12 mouse cellular contexts compared by ENCODE assay signal in the genomic region with DNA sequence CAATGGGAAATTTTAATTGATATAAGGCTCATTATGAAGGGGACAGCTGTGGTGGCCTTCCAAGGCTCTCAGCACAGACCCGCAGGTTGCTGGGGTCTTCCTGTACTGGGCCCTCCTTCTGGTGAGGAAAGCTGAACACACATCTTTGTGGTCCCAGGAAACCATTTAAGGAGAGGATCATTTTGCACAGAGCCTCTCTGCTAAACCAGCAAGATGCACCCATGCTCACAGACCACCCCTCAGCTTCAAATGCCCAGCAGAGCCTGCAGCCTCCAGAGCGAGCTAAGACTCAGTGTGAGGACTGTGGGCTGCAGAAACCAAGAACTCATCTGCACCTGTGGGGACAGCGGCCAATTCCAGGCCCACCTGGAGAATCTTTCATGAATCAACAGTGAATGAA. TPM values are rescaled to one million over a fixed set of nuclear protein-coding genes. Genes with fewer than 3 reads are reported as not detected.
DNase-seq lines count a peak whose midpoint lies in the region; ATAC-seq and TF ChIP-seq lines count a peak whose summit lies in the region.
"Had no signal": no experiment of that assay in that cellular context is flagged by ENCODE, and none has a peak within 500 bp of the region (broad histone marks: within the 10 kb centered on the region; RNA-seq: fewer than 3 reads in every experiment).

No protein-coding gene starts in this region.

- H3K4me2 ChIP-seq in kidney, embryonic 14.5 days (replicated peaks; ENCODE audit: low read depth, low read length): no peak overlapping the region
- H3K4me2 ChIP-seq in hindbrain, postnatal 0 days (ENCODE audit: low read depth, low read length): no peak overlapping the region
- H3K4me2 ChIP-seq in midbrain, embryonic 16.5 days (ENCODE audit: low read length): no peak overlapping the region

- WGBS in kidney, embryonic 14.5 days: 62% methylated on average over 3 of the region's 3 CpGs
- 65% methylated on average over 3 of the region's 3 CpGs for WGBS in forebrain, embryonic 10.5 days
- 66% methylated on average over 3 of the region's 3 CpGs for WGBS in hindbrain, postnatal 0 days
- WGBS in midbrain, embryonic 16.5 days: 57% methylated on average over 3 of the region's 3 CpGs

- H3K27ac ChIP-seq in kidney, embryonic 14.5 days (ENCODE audit: low read depth, low read length): peak overlapping the region; percentile 88
- peak overlapping the region; percentile 78 for H3K27ac ChIP-seq in forebrain, embryonic 10.5 days
- H3K27ac ChIP-seq in hindbrain, postnatal 0 days: peak overlapping the region; percentile 67; the same call in 1 of the 2 replicates
- H3K27ac ChIP-seq in midbrain, embryonic 16.5 days (ENCODE audit: low read length): peak overlapping the region; percentile 87
- H3K27ac ChIP-seq: heart, adult 2 months had no signal

- H3K4me1 ChIP-seq in kidney, embryonic 14.5 days (ENCODE audit: control insufficient read depth, insufficient read depth, low read length): peaks cover 40% of the 10 kb centered on the region
- H3K4me1 ChIP-seq in forebrain, embryonic 10.5 days: peaks cover 68% of the 10 kb centered on the region
- H3K4me1 ChIP-seq in hindbrain, postnatal 0 days (ENCODE audit: insufficient read depth, low read length): peaks cover 5% of the 10 kb centered on the region; the same call in 1 of the 2 replicates
- H3K4me1 ChIP-seq in midbrain, embryonic 16.5 days (ENCODE audit: control insufficient read depth, insufficient read depth, low read length): peaks cover 41% of the 10 kb centered on the region

- 0 out of 2 replicates have a peak, but pooled peaks cover 3% of the 10 kb centered on the region for H3K36me3 ChIP-seq in kidney, embryonic 14.5 days (ENCODE audit: control insufficient read depth, insufficient read depth, low read length)
- peaks cover 23% of the 10 kb centered on the region for H3K36me3 ChIP-seq in forebrain, embryonic 10.5 days (replicated peaks)
- H3K36me3 ChIP-seq in hindbrain, postnatal 0 days (ENCODE audit: insufficient read depth, low read length): no peaks in the 10 kb centered on the region
- no peaks in the 10 kb centered on the region for H3K36me3 ChIP-seq in midbrain, embryonic 16.5 days (ENCODE audit: control insufficient read depth, insufficient read depth, low read length)

- H3K27me3 ChIP-seq in kidney, embryonic 14.5 days (ENCODE audit: control insufficient read depth, insufficient read depth, low read length): no peaks in the 10 kb centered on the region
- peaks cover 4% of the 10 kb centered on the region for H3K27me3 ChIP-seq in forebrain, embryonic 10.5 days (ENCODE audit: poor library complexity, severe bottlenecking)
- H3K27me3 ChIP-seq in hindbrain, postnatal 0 days (ENCODE audit: insufficient read depth, low read length): no peaks in the 10 kb centered on the region
- no peaks in the 10 kb centered on the region for H3K27me3 ChIP-seq in midbrain, embryonic 16.5 days (ENCODE audit: control insufficient read depth, insufficient read depth, low read depth, low read length)

- H3K4me3 ChIP-seq in kidney, embryonic 14.5 days (ENCODE audit: low read length): no peak overlapping the region
- no peak overlapping the region for H3K4me3 ChIP-seq in forebrain, embryonic 10.5 days
- H3K4me3 ChIP-seq in hindbrain, postnatal 0 days (ENCODE audit: low read length): no peak overlapping the region
- no peak overlapping the region for H3K4me3 ChIP-seq in midbrain, embryonic 16.5 days (ENCODE audit: low read depth, low read length)
- H3K4me3 ChIP-seq: heart, adult 2 months had no signal

- H3K9me3 ChIP-seq in kidney, embryonic 14.5 days (ENCODE audit: control insufficient read depth, low read length): no peaks in the 10 kb centered on the region
- H3K9me3 ChIP-seq in forebrain, embryonic 10.5 days: no peaks in the 10 kb centered on the region
- no peaks in the 10 kb centered on the region for H3K9me3 ChIP-seq in hindbrain, postnatal 0 days (ENCODE audit: low read length)
- no peaks in the 10 kb centered on the region for H3K9me3 ChIP-seq in midbrain, embryonic 16.5 days (replicated peaks; ENCODE audit: control insufficient read depth, low read length, poor library complexity, severe bottlenecking)

- TF ChIP-seq CTCF in hindbrain, postnatal 0 days (IDR thresholded peaks at IDR 0.05; ENCODE audit: low read depth): no peak

- no peak overlapping the region for H3K9ac ChIP-seq in kidney, embryonic 14.5 days (ENCODE audit: low read depth, low read length)
- no peak overlapping the region for H3K9ac ChIP-seq in hindbrain, postnatal 0 days (replicated peaks; ENCODE audit: low read length)
- H3K9ac ChIP-seq in midbrain, embryonic 16.5 days (ENCODE audit: low read depth, low read length): peak overlapping the region; percentile 30; the same call in 1 of the 2 replicates

- DNase-seq in kidney, adult 8-10 months: no peak
- DNase-seq in forebrain, embryonic 10.5 days (ENCODE audit: extremely low spot score, low spot score): no peak
- no peak for DNase-seq in hindbrain, postnatal 0 days (ENCODE audit: low spot score)
- no peak for DNase-seq in heart, adult 9 months (ENCODE audit: low spot score in 2 of 2)
- DNase-seq in ovary, postnatal 36 days (ENCODE audit: low spot score): no peak
- DNase-seq: cerebellum, adult 9-10 months; heart, adult 2 months; kidney, postnatal 4 days had no signal

- ATAC-seq in kidney, embryonic 14.5 days (ENCODE audit: low FRiP score, low TSS enrichment): no peak
- no peak for ATAC-seq in hindbrain, postnatal 0 days
- ATAC-seq in midbrain, embryonic 16.5 days: peak; percentile 43; the same call in 1 of the 2 replicates
- ATAC-seq in granulocyte monocyte progenitor cell, adult 5-6 weeks (replicated peaks; ENCODE audit: poor library complexity, severe bottlenecking): no peak

RNA-seq across cellular contexts. Expression of a gene that starts 15.9 kb away (rescaled TPM):
- 1.8 and 2.0 TPM in 2 replicates for polyA plus RNA-seq in kidney, embryonic 14.5 days (2014; fragmentation: Nextera tagmentation; extraction: Ambion mirVana)
- polyA plus RNA-seq in forebrain, embryonic 10.5 days (2016; fragmentation: Nextera tagmentation; extraction: Ambion mirVana): 0.21 TPM in 1 of 2 replicates, not detected in the other
- total RNA-seq in hindbrain, postnatal 0 days (2014; rRNA removed): 0.68 and 0.84 TPM in 2 replicates
- polyA plus RNA-seq in hindbrain, postnatal 0 days (2015; fragmentation: Nextera tagmentation; extraction: Ambion mirVana): 0.40 and 0.68 TPM in 2 replicates
- 0.90 and 0.91 TPM in 2 replicates for polyA plus RNA-seq in midbrain, embryonic 16.5 days (2015; fragmentation: Nextera tagmentation; extraction: Ambion mirVana)
- not detected in 2 replicates for total RNA-seq in granulocyte monocyte progenitor cell, adult 5-6 weeks (2014; fragmentation: Nextera tagmentation)
- total RNA-seq in granulocyte monocyte progenitor cell, adult 5-6 weeks (2017): not detected in 2 replicates

RNA-seq across cellular contexts. Expression of a gene that starts 38.6 kb away (rescaled TPM):
- 31.2 and 31.8 TPM in 2 replicates for polyA plus RNA-seq in kidney, embryonic 14.5 days (2014; fragmentation: Nextera tagmentation; extraction: Ambion mirVana)
- polyA plus RNA-seq in forebrain, embryonic 10.5 days (2016; fragmentation: Nextera tagmentation; extraction: Ambion mirVana): 15.9 and 22.1 TPM in 2 replicates
- total RNA-seq in hindbrain, postnatal 0 days (2014; rRNA removed): 6.1 and 9.8 TPM in 2 replicates
- polyA plus RNA-seq in hindbrain, postnatal 0 days (2015; fragmentation: Nextera tagmentation; extraction: Ambion mirVana): 8.2 TPM in 2 replicates
- polyA plus RNA-seq in midbrain, embryonic 16.5 days (2015; fragmentation: Nextera tagmentation; extraction: Ambion mirVana): 13.2 and 17.1 TPM in 2 replicates
- total RNA-seq in granulocyte monocyte progenitor cell, adult 5-6 weeks (2014; fragmentation: Nextera tagmentation): 3.4 and 3.7 TPM in 2 replicates
- total RNA-seq in granulocyte monocyte progenitor cell, adult 5-6 weeks (2017): 3.2 and 6.1 TPM in 2 replicates

RNA-seq across cellular contexts. Expression of a gene that starts 44.1 kb away (rescaled TPM):
- polyA plus RNA-seq in kidney, embryonic 14.5 days (2014; fragmentation: Nextera tagmentation; extraction: Ambion mirVana): 0.57 and 1.0 TPM in 2 replicates
- 0.51 and 0.84 TPM in 2 replicates for polyA plus RNA-seq in forebrain, embryonic 10.5 days (2016; fragmentation: Nextera tagmentation; extraction: Ambion mirVana)
- not detected in 2 replicates for total RNA-seq in hindbrain, postnatal 0 days (2014; rRNA removed)
- 0.14 TPM in 1 of 2 replicates, not detected in the other for polyA plus RNA-seq in hindbrain, postnatal 0 days (2015; fragmentation: Nextera tagmentation; extraction: Ambion mirVana)
- polyA plus RNA-seq in midbrain, embryonic 16.5 days (2015; fragmentation: Nextera tagmentation; extraction: Ambion mirVana): not detected in 2 replicates
- total RNA-seq in granulocyte monocyte progenitor cell, adult 5-6 weeks (2014; fragmentation: Nextera tagmentation): not detected in 2 replicates
- not detected in 2 replicates for total RNA-seq in granulocyte monocyte progenitor cell, adult 5-6 weeks (2017)
- total RNA-seq: heart, adult 2 months; liver, adult 2 months had no signal
- polyA plus RNA-seq: heart, adult 2 months; liver, adult 2 months had no signal
